Mouse (Mus musculus) cerebellum, postnatal 36 days (tissue): ENCODE measurements around the gene Kcnh1.

Experiments
- DNase-seq, 2 experiments: peaks; one replicate each; pipeline ENCODE4 v3.0.0; 2021 to 2022; ENCODE audit warnings: mixed read lengths in 2 of 2

The Kcnh1 gene

GRCm38 (mm10) chr1:192537169-192537568 is 346.6 kb downstream of the Kcnh1 start:
- DNase-seq, result no peak

- no peak for DNase-seq
Observed at GRCm38 (mm10) chr1:192542093-192542492, 351.5 kb downstream of the Kcnh1 start.

DNA sequence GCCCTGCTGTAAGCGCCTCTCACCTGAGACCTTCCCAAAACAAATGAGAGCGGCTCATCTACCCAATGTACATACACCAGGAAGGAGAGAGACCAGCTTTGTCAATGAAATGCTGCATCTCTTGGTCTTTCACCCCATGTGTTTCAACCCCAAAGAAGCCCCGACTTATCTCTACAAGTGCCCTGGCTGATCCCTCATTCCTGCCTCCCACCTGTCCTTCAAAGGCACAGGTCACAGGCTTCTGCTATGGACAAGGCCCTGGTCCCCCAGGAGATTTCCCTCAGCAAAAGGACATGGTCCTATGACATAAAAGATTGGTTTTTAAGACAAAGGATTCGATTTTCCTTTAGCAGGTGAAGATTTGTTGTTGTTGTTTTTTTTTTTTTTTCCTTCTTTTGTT is 353.1 kb downstream of the Kcnh1 start:
- no peak for DNase-seq

GRCm38 (mm10) chr1:192544091-192544490 is 353.5 kb downstream of the Kcnh1 start:
- no peak for DNase-seq

- DNase-seq, result no peak
Observed at GRCm38 (mm10) chr1:192544901-192545300, 354.3 kb downstream of the Kcnh1 start.

- DNase-seq, result peak; percentile 36 to 38
Observed at GRCm38 (mm10) chr1:192546843-192547242, 356.3 kb downstream of the Kcnh1 start.

- DNase-seq, result no peak
Observed at GRCm38 (mm10) chr1:192550561-192550960, 360.0 kb downstream of the Kcnh1 start.

DNA sequence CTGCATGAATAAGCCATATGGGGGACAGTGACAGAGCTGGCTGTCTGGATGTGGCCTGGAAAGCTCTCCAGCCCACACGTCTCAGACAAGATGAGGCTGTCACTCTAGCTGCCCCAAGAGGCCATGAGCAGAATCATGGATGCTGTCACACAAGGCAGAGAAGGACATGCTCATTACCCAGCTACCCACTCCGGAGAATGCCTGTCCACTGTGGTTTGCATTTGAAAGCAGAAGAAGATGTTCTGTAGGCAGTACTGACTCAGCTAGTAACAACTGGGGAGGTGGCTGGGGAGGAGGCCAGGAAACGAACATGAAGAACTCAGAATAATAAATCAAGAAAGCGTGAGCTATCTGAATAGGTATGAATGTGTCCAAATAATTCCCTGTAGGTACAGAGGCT is 364.9 kb downstream of the Kcnh1 start:
- DNase-seq, result no peak

DNA sequence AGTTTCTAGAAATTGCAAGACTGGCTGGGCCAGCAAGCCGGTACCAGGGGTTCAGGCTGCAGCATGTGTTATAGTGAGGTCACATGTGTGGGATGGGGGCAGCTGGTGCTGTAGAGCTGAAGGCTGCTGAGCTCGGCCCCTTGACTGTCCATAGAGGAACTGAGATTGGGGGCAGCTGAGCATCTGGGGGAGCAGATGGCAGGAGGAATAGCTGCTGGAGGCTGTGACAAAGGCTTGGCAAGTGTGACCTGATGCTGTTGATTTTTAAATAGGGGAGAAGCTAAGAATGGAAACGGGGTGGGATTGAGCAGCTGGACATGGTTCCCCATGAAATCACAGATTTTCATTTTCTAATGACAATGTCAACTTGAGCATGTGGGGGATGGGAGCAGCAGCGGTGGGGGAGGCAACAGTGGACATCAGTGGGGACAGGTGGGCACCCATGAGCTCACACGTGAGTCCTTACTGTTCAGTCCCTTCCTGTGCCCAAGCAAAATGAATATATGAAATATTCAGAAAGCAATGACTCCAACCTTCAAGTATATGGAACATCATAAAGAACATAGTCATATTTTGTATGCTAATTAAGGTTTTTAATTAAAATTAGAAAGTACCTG is 367.5 kb downstream of the Kcnh1 start:
- no peak for DNase-seq

DNA sequence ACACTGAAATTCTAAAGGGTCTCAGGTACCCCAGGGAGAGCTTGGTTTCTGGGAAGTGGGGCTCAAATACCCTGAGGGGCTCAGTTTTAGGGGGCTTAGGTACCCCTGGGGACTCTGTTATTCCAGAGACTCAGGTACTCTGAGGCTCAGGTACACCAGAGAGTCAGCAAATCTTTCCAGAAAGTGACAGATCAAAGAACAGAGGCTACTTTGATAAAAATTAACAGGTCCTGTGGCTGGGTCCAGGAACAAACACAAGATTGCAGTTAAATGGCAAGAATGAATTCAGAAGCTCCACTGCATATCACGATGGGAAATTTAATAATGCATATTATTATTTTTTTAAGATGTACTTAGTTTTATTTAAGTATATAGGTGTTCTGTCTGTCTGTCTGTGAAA is 368.8 kb downstream of the Kcnh1 start:
- DNase-seq, result no peak
